Mouse (Mus musculus) spleen, adult 2 months (tissue): ENCODE measurements around the gene Usp30.

Source experiments
- CTCF ChIP-seq: fragments of 200-500 bp; IDR thresholded peaks from 2 replicates; pipeline ENCODE4 v1.5.1; 2011; ENCODE audit warnings: mild to moderate bottlenecking, inconsistent platforms; ENCODE audit not compliant: insufficient read depth, insufficient read length, insufficient replicate concordance; ENCODE audit errors: extremely low read depth
- POLR2A ChIP-seq: fragments of 200-500 bp; IDR thresholded peaks from 2 replicates; pipeline ENCODE4 v1.6.1; 2011; ENCODE audit warnings: low read depth, low read length, inconsistent platforms

DNA sequence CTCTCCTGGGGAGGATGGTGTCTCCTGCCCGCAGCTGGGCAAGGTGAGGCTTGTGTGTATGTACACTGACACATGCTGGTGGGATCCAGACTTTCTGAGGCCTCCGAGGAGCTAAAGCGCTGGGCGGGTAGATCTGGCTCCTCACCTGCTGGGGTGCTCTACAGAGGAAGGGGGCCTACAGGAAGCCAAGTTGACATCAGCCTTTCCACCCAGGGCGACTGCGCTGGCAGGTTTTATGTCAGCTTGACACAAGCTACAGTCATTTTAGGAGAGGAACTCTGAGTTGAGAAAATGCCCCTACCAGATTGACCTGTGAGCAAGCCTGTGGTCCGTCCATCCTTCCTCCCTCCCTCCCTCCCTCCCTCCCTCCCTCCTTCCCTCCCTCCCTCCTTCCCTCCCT, 3.6 kb upstream of the Usp30 start:
- TF ChIP-seq POLR2A (no peak), CTCF (no peak)
